Mouse (Mus musculus) C2C12 (cell line): ENCODE measurements at regions not wholly inside any gene's neighbourhood (a gene's known extent, or its start where the extent isn't known, plus 50 kb on each side); places are given as distances from the start of the nearest gene placed in this dataset.

ENCODE experiments used
- H3K27me3 ChIP-seq: one replicate; pipeline ENCODE4 v1.6.1; 2011; ENCODE audit not compliant: control insufficient read depth, insufficient read depth, insufficient read length
- H3K36me3 ChIP-seq: one replicate; pipeline ENCODE4 v1.6.1; 2011; ENCODE audit not compliant: control insufficient read depth, insufficient read depth
- H3K4me3 ChIP-seq: one replicate; pipeline ENCODE4 v1.5.1; 2011; ENCODE audit warnings: mild to moderate bottlenecking, control low read depth; ENCODE audit not compliant: poor library complexity, insufficient read depth, severe bottlenecking
- H3K79me2 ChIP-seq: one replicate; pipeline ENCODE4 v1.6.1; 2011; ENCODE audit not compliant: control insufficient read depth, insufficient read depth
- H3K79me3 ChIP-seq: one replicate; pipeline ENCODE4 v1.6.1; 2011; ENCODE audit warnings: low read depth, control low read depth
- H3ac ChIP-seq: one replicate; pipeline ENCODE3; 2011; ENCODE audit warnings: low read depth; ENCODE audit not compliant: control insufficient read depth, insufficient read length
- CEBPB ChIP-seq: IDR thresholded peaks from one replicate; pipeline ENCODE4 v1.6.1; 2011; ENCODE audit warnings: low read depth, mild to moderate bottlenecking, control low read depth, moderate library complexity
- CTCF ChIP-seq: IDR thresholded peaks from one replicate; pipeline ENCODE4 v1.5.1; 2011; ENCODE audit not compliant: control insufficient read depth, insufficient read depth, insufficient read length
- FOSL1 ChIP-seq: IDR thresholded peaks from one replicate; pipeline ENCODE4 v1.8.0; 2011; ENCODE audit warnings: mild to moderate bottlenecking, low read length; ENCODE audit not compliant: poor library complexity, insufficient read depth, severe bottlenecking
- MAX ChIP-seq: IDR thresholded peaks from one replicate; pipeline ENCODE4 v1.6.1; 2011; ENCODE audit warnings: mild to moderate bottlenecking, control low read depth
- MYOD1 ChIP-seq: IDR thresholded peaks from one replicate; pipeline ENCODE4 v1.6.1; 2011; ENCODE audit warnings: low read depth; ENCODE audit not compliant: control insufficient read depth, insufficient read length
- MYOG ChIP-seq: IDR thresholded peaks from one replicate; pipeline ENCODE4 v1.6.1; 2011; ENCODE audit not compliant: control insufficient read depth, insufficient read length; ENCODE audit errors: extremely low read depth
- USF1 ChIP-seq: IDR thresholded peaks from one replicate; pipeline ENCODE4 v1.6.1; 2011; ENCODE audit warnings: low read depth, mild to moderate bottlenecking, control low read depth, moderate library complexity

DNA sequence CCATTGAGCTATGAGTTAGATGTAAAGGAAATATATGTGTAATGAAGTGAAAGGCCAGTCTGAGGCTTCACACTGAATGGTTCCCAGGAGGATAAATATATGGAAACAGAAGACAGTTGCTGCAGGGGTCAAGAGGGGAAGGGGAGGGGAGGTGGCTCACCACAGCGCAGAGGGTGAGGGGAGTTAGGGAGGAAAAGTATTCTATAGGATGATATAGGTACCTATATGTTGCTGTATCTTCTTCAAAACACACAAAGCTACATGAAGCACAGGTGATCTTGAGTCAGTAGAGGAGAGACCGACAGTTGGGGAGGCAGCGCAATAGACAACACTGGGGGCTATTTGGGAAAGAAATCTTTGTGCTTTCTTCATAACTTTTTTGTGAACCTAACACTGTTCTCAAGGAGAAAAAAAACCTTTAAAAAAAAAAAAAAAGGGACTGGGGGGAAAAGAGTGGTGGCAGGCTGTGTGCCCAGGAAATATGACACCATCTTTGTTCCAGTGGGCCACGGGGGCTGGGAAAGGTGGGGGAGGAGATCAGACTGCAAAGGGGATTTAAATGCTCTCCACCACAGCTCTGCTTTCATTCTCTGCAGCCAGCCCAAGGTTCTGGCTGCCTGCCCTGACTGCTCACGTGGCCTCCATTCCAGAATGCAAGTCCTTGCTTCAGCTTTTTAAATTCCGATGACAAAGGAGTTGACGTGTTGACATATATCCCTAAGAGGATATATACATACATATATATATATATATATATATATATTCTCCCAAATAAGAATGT is 94.5 kb upstream of the Ankrd1 start:
- Histone ChIP-seq H3K79me2 (no peaks in the 10 kb centered on the region), H3K36me3 (no peaks in the 10 kb centered on the region), H3K79me3 (no peaks in the 10 kb centered on the region), H3K4me3 (no peak overlapping the region), H3K27me3 (no peaks in the 10 kb centered on the region), H3ac (no peak overlapping the region)
- no peak for TF ChIP-seq CEBPB
- TF ChIP-seq FOSL1: no peak
- TF ChIP-seq USF1: peak; percentile 89
- TF ChIP-seq CTCF: no peak
- TF ChIP-seq MYOG: no peak

DNA sequence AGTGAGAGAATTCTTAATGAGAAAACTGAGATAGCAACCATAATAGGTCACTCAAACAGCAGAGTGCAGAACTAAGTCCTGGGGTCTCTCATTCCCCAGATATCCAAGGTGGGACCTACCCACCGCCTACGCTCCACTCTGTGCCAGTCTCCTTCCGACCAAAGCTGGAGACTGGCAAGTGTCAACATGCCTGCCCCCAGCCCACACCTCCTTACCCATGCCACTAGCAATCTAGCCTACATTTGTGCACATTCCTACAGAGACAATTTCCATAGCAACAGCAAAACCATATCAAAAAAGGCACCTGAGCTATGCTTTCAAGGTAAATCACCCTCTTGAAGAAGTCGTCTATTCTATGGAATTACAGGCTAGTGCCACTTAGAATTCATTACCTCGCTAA is 97.3 kb upstream of the Ankrd1 start:
- TF ChIP-seq CTCF (no peak), MYOD1 (no peak), FOSL1 (no peak), MAX (no peak), MYOG (no peak), CEBPB (no peak), USF1 (no peak)
- Histone ChIP-seq H3K79me2 (no peaks in the 10 kb centered on the region), H3K36me3 (no peaks in the 10 kb centered on the region), H3K4me3 (no peak overlapping the region), H3ac (no peak overlapping the region), H3K27me3 (no peaks in the 10 kb centered on the region), H3K79me3 (no peaks in the 10 kb centered on the region)

DNA sequence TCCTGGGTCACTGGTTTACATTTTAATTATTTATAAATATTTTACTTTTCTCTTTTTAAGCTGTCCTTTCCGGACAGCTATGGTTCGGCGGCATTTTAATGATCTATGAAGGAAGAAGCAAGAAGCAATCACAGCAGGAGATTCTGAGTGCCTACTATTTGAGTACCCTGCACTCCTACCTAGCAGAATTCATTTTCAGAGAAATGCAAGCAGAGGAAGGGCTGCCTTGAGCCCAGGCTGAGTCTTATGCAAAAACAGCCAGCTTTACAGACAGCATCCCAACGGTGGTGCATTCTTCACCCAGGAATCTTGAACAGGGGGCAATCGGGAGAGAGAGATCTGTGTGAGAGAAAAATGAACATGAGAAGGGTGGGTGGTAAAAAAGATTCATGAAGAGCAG is 97.7 kb upstream of the Ankrd1 start:
- Histone ChIP-seq H3K27me3 (no peaks in the 10 kb centered on the region), H3ac (no peak overlapping the region), H3K4me3 (no peak overlapping the region), H3K79me2 (no peaks in the 10 kb centered on the region), H3K79me3 (no peaks in the 10 kb centered on the region), H3K36me3 (no peaks in the 10 kb centered on the region)
- TF ChIP-seq MYOD1 (no peak), CEBPB (no peak)

DNA sequence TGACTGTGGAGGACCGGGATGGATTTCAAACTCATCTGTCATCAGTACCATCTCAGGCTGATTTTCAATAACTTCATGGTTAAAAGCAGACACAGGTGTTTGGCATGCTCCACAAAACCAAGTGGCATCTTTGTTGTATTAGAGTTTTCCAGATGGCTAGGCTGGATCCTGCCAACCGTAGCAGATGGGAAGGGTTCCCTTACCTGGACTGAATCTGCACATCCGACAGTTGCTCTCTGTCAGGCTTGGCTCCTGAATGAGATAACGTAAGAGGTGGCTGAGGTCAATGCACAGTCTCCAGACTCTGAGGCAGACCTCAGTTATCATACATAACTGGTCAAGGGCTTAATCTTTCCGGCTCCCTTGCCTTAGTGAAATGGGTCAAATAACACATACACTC is 99.0 kb upstream of the Ankrd1 start:
- Histone ChIP-seq H3K79me2 (no peaks in the 10 kb centered on the region), H3K36me3 (no peaks in the 10 kb centered on the region), H3ac (no peak overlapping the region), H3K27me3 (no peaks in the 10 kb centered on the region), H3K4me3 (no peak overlapping the region), H3K79me3 (no peaks in the 10 kb centered on the region)
- TF ChIP-seq MAX (no peak), USF1 (no peak)

DNA sequence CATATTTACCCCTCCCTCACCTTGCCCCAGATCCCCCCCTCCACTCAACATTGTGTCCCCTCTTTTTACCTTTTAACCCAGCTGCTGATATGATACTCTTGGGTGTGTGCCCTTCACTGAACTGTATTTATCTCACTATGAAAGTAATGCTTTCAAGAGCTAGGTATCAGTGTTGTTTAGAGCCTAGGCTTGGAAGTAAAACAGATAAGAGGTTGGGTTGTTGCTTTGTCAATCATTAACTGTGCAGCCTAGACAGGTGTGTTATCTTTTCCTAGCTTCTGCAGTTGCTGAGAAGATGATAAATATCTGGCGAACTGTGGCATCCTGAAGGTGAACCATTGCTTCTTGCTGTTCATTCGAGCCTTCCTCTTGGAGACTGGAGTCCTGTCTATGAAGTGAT is 101.2 kb upstream of the Ankrd1 start:
- Histone ChIP-seq H3K4me3 (no peak overlapping the region), H3K79me3 (no peaks in the 10 kb centered on the region), H3K27me3 (no peaks in the 10 kb centered on the region), H3K79me2 (no peaks in the 10 kb centered on the region), H3K36me3 (no peaks in the 10 kb centered on the region), H3ac (no peak overlapping the region)
- TF ChIP-seq MAX (no peak), MYOG (no peak), USF1 (no peak), CEBPB (no peak), MYOD1 (no peak), FOSL1 (no peak), CTCF (no peak)

DNA sequence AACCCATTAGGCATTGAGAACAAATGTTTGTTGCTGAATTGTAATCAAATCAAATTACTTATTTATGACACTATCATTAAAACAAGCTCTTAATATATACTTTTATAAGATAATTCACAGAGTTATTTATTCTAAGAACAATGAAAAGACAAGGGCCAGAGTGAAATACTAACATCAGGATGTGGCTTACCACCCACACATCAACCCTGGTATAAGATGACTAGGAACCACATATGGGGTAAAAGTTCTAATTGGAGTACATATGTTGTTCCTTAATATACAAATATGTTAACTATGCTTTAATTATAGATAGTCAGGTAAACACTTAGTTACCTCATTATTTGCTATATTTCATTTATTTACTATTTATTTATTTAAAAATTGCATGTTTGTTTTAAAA is 101.7 kb upstream of the Ankrd1 start:
- Histone ChIP-seq H3K4me3 (no peak overlapping the region), H3K27me3 (no peaks in the 10 kb centered on the region), H3K79me3 (no peaks in the 10 kb centered on the region), H3K79me2 (no peaks in the 10 kb centered on the region), H3ac (no peak overlapping the region), H3K36me3 (no peaks in the 10 kb centered on the region)
- TF ChIP-seq MAX (no peak), CTCF (no peak), MYOG (no peak), CEBPB (no peak), USF1 (no peak), MYOD1 (no peak), FOSL1 (no peak)
